Mouse (Mus musculus) right cerebral cortex, postnatal 10 days (tissue): ENCODE data around the gene Sncb.
"Not testable (repeated sequence)": the region's sequence is repeated elsewhere in the genome, so short reads cannot be mapped to it uniquely, and the experiment has no call there.

Experiments used
- DNase-seq, 2 experiments: peaks; one replicate each; pipeline ENCODE4 v3.0.0; 2021; ENCODE audit warnings: low spot score in 2 of 2

The Sncb gene

GRCm38 (mm10) chr13:54766192-54766768, at the start of gene Sncb:
Gene Sncb (minus strand): TSS chr13:54766595.
- peak; percentile 91 to 92 for DNase-seq

- DNase-seq: no peak
Measured at GRCm38 (mm10) chr13:54813381-54813780, 47.0 kb upstream of the Sncb start.

DNA sequence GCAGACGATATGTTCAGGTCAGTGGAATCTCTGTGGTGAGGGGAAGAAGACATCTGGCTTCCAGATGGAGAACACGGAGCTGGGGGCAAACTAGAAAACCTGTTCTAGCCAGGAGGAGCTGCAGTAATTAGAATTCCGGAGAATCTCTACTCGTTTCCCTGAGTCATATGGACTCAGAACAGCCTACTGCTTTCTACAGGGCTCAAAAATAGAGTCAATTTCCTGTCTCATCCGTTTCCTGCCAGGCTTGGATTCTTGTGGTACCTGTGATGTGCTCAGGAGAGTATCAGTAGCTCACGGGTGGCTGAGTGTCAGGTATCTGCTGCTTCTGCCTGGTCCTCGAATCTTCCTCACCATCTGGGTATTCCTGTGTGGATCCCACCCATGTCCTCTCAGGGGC, 45.1 kb upstream of the Sncb start:
- no peak for DNase-seq

DNA sequence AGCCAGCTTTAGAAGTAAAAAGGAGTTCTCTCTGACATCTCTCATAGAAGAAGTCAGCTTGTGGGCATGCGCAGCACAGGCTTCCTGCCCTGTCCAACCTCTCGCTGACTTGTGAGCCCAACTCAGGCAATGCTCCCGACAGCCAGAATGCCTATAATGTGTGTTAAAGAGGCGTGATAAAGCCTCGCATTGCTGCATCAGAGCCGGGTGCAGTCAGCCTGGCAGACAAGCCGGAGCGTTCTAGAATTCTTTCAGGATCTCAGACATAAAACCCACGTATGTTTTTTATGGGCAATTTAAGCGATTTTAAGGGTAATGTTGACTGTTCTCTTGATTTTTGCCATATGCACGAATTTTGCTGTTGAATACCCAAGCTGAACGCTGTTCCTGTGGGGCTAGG, 41.7 kb upstream of the Sncb start:
- DNase-seq: no peak

GRCm38 (mm10) chr13:54806434-54806976, 40.1 kb upstream of the Sncb start:
- DNase-seq: no peak

DNA sequence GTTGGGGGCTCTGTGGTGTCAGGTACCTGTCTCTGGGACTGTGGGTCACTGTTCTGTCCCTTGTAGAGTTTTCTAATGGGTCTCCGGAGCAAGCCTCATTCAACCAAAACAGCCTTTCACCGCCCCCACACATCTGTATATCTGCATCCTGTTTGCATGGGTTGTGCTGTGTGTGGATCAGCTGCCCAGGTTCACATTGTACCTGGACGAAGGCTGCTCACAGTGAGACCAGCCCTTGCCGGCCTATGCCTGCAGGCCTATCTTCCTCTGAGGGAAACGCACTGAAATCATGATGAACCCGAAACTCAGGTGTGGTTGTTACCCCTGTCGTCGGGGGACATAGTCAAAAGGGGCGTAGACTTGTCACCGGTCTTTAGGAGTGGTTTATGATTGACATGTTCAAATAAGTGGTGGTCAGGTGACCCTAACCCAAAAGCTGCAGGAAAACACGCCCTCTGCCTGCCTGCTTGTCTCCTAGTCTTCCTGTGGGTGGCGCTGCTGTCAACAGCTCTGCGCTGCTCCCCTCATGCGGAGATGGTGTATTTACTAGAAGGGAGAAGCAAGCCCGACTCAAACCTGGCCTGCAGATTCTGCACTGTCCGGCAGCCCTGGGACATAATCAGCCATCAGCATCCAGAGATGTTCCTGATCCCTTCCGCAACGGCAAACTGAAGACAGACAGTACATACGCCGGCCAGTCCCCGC, 38.9 kb upstream of the Sncb start:
- DNase-seq: peak in 1 of 2 experiments; percentile 68

DNA sequence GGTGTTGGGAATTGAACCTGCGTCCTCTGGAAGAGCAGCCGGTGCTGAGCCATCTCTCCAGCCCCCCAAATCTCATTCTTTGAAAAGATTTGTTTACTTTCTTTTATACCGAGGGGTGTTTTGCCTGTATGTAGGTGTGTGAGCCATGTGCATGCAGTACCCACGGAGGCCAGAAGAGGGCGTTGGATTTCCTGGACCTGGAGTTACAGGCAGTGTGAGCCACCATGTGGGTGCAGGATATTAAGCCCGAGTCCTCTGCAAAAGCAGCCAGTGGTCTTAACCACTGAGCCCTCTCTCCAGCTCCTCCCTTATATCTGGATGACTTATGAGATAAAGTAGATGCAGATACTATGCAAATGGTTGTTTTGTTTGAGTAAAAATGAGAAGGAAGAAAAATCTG, 36.6 kb upstream of the Sncb start:
- no peak for DNase-seq

- no peak for DNase-seq
Measured at GRCm38 (mm10) chr13:54800206-54800605, 33.8 kb upstream of the Sncb start.

- peak; percentile 87 to 91 for DNase-seq
Measured at GRCm38 (mm10) chr13:54799701-54800100, 33.3 kb upstream of the Sncb start.

GRCm38 (mm10) chr13:54798740-54799139, 32.3 kb upstream of the Sncb start:
- peak; percentile 59 for DNase-seq

- no peak for DNase-seq
Measured at GRCm38 (mm10) chr13:54797861-54798643, 31.7 kb upstream of the Sncb start.

DNA sequence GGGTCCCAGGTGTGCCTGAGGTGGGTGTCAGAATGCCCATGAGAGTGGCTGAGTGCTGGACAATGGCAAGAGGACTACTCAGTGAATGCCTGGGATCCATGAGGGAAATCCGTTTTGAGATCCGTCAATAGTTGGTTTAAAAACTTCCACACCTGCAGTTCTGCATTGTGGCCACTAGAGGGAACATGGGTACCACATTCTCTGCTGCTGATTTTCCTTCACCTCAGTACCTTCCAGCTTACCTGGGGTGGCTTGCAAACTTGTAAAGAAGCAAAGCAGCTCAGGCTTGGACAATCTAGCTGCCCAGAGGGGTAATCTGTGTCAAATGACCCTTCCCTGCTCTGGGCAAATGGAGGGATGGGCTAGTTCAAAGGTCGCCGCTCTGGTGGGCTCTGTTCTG, 31.0 kb upstream of the Sncb start:
- peak; percentile 67 to 69 for DNase-seq

DNA sequence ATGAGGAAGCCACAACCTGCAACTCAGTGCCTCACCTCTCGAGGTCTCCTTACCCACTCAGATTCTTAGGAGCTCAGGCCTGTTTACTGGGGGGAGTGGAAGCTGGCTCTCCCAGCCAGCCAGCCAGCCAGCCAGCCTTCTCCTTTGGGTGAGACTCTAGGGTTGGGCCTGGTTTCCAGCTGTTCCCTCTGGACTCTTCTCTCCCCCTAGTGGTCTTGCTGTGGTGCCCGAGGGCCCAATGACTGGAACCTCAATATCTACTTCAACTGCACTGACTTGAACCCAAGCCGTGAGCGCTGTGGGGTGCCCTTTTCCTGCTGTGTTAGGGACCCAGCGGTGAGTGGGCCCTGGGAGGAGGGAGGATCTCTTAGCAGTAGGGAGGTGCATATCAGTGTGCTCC, 28.4 kb upstream of the Sncb start:
- no peak for DNase-seq

DNA sequence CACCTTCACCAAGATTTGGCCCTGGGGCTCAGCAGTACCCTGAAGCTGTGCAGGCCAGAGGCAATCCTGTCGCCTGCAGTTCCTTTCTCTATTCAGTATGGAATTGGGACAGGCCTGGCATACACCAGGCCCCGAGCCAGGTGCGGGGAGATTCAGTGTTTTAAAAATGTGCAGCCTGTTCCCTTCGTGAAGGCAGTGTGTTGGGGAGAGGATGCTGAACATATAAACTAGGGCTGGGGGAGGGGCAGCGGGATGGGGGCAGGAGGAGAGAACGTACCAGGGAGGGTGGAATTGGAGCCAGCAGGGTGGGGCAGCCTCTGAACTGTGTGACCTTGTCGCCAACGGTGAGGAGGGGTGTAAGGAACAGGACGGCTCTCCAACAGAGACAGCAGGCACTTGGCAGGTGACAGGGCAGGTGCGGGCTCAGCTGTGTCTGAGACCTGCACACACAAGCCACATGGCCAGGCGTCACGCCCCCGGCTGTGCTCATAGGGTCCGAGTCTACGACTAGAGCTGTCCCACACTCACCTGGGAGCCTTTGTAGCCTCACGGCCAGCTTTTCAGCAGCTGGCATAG, 27.7 kb upstream of the Sncb start:
- DNase-seq: peak; percentile 74 to 76

- DNase-seq: no peak
Measured at GRCm38 (mm10) chr13:54792259-54793230, 26.1 kb upstream of the Sncb start.

DNA sequence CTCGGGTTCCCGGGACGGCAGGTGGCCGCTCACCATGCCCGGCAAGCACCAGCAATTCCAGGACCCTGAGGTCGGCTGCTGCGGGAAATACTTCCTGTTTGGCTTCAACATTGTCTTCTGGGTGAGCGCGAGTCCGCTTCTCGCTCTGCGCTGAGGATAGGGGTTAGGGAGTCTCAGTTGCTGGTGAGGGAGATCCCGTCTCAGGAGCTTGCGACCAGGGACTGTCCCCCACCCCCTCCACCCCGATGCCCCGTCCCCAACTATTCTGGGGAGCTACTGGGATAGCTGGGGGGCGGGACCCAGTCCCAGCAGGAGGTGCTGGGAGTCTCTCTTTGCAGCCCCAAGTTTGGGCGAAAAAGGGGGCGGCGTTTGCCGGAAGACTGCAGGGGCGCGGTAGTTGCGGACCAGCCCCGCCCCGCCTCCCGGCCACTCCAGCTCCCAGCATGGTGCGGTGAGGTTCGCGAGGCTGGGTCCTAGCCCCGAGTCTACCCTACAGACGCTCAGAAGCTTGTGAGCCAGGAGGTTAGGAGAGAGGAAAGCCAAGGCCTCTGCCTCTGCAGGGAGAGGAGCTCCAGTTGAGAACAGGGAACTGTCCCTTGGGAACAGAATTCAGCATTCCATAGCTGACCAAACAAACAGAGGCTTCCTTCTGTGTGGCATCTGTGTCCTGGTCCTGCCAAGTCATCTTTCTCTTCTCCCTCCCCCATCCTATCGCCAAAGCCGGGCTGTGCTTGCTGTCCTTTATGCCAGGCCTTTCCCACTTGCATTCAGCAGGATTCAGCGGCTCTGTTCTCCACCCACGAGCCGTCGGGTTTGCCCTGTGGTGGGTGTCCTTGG, 23.4 kb upstream of the Sncb start:
- DNase-seq: peak; percentile 66 to 68

DNA sequence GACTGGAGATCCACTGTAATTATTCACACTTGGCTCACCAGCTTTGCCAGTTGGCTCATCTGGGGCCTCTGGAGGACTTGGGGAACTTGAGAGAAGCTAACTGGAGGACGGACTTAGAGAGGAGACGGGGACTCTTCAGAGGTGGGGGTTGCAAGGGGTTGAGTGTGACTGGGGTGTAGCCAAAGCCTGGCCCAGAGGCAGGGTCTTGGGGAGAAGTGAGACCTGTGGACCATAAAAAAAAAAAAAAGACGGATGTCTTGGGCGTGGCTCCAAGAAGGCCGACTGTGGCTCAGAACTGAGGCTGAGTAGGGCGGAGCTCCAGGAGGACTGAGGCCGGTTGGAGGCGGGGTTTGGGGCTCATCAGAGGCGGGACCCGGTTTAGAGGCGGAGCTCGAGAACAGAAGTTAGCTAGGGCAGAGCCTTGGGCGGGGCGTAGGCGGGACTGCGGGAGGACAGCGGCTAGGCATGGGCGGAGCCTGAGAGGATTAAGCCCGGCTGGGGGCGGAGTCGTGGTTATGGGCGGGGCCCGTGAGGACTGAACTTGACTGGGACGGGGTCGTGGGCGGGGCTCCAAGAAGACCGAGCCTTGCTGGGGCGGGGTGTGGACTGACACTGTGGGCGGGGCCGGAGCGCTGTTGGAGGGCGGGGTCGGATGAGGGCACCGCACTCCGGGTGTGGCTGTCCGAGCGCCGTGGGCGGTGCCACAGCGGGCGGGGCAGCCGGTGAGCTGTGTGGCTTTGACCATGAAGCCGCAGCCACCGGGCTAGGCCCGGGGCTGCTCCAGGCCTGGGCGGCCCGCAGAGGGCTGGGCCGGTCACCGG, 22.6 kb upstream of the Sncb start, which contains the start of gene Tspan17:
Tspan17 (plus strand) TSS at position 638 of the 821 bp plus-strand sequence.
- peak; percentile 95 to 96 for DNase-seq

GRCm38 (mm10) chr13:54787591-54787990, 21.2 kb upstream of the Sncb start:
- not testable (repeated sequence) for DNase-seq

DNA sequence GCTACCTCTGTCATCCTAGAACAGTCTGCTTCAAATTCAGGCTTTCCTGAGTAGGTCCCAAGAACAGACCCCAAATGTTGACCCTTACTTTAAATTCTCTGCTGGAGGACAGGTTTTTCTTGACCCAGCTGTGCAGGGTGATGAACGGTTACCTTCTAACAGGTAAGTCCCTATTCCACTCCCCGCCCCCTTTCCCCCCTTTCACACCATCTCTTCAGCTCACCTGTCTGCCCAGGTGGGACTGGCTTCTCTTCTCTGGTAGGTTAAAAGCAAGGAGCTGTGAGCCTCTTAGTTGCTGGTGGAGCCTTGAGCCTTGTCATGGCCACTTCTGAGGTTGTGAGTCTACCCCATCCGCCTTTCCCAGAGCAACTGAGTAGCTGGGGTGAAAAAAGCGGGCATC, 17.3 kb upstream of the Sncb start, which contains the start of gene Eif4e1b:
Eif4e1b (plus strand) TSS at position 301 of the 400 bp plus-strand sequence.
- no peak for DNase-seq
